Mouse (Mus musculus) v-Abl transformed pro-B cells (cell line): ENCODE measurements around the gene Nav3.

Source experiments
- in situ Hi-C, 2 experiments: fragments of 400-800 bp; cut with MboI; formaldehyde crosslinking; loops; one replicate each; pipeline ENCODE4 v1.15.1; 2025; ENCODE audit not compliant: unreplicated experiment in 2 of 2

Gene Nav3

DNA sequence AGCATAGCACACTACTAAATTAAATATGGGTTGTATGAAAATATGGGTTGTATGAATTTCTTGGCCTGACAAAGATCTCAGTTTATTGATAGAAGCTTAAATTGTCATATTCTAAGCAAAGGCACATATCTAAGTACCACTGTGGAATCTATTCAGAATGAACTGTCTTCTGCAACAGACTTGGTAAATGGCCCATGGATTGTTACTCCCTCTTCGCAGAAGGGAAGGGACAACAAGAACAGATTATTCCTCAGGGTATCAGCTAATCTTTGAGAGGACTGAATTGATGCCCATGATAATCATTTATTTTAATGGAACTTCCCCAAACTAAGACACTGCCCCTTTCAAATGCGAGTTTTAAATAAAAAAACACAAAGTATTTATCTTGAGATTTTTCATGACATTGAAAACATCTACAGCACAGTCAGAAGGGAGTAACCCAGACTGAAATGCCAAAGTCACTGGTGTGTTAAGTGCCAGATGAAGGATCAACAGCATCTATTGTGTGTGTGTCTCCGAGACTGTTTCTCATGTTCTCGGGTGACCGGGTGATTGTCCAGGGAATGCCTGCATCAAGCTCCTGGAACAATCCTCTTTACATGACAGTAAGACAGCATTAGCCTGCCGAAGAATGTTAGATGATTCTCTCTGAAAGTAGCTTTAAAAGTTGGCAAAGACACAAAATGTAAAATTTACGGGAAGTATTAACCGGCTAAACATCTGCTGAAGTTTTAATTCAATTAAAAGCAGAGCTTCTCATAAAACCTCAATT is 527.3 kb downstream of the Nav3 start:
- in situ Hi-C loops, result no loop called here

GRCm38 (mm10) chr10:109926149-109926548 is 529.9 kb downstream of the Nav3 start:
- in situ Hi-C loops, result no loop called here

GRCm38 (mm10) chr10:109924136-109924535 is 531.9 kb downstream of the Nav3 start:
- in situ Hi-C loops, result loop anchor here in 1 of 2 experiments (25.0 kb wide), 1 partner anchor 1163 kb away; no protein-coding TSS in a partner anchor

- in situ Hi-C loops, result loop anchor here in 1 of 2 experiments (25.0 kb wide), 1 partner anchor 1166 kb away; no protein-coding TSS in a partner anchor
Observed at GRCm38 (mm10) chr10:109921368-109921767, 534.6 kb downstream of the Nav3 start.

- in situ Hi-C loops, result loop anchor here in 1 of 2 experiments (25.0 kb wide), 1 partner anchor 1167 kb away; no protein-coding TSS in a partner anchor
Observed at GRCm38 (mm10) chr10:109920607-109921187, 535.3 kb downstream of the Nav3 start.

- in situ Hi-C loops, result loop anchor here in 1 of 2 experiments (25.0 kb wide), 1 partner anchor 1168 kb away; no protein-coding TSS in a partner anchor
Observed at GRCm38 (mm10) chr10:109919515-109919914, 536.5 kb downstream of the Nav3 start.

GRCm38 (mm10) chr10:109907206-109907605 is 548.8 kb downstream of the Nav3 start:
- in situ Hi-C loops, result loop anchor here in 1 of 2 experiments (25.0 kb wide), 1 partner anchor 1180 kb away; no protein-coding TSS in a partner anchor

DNA sequence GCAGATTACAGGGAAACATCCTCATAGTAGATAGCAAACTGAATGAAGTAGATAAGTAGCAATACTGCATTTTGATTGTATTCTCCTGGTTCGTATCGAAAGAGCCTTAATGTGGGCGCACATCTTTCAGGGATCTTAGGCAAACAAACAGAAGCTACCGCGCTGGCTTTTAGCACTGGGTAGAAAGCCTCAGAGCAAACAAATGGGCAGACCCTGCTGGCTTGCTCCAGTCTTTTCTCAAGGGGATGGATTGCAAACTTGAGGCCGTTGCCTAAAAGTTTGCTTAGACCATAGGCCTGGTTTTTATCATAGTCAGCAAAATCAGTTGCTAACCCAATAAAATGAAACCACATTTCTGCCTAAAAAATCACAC is 549.6 kb downstream of the Nav3 start:
- in situ Hi-C loops, result loop anchor here in 1 of 2 experiments (25.0 kb wide), 1 partner anchor 1181 kb away; no protein-coding TSS in a partner anchor

GRCm38 (mm10) chr10:109905649-109906412 is 550.2 kb downstream of the Nav3 start:
- in situ Hi-C loops, result loop anchor here in 1 of 2 experiments (25.0 kb wide), 1 partner anchor 1181 kb away; no protein-coding TSS in a partner anchor

GRCm38 (mm10) chr10:109904841-109905240 is 551.2 kb downstream of the Nav3 start:
- in situ Hi-C loops, result loop anchor here in 1 of 2 experiments (25.0 kb wide), 1 partner anchor 1182 kb away; no protein-coding TSS in a partner anchor

DNA sequence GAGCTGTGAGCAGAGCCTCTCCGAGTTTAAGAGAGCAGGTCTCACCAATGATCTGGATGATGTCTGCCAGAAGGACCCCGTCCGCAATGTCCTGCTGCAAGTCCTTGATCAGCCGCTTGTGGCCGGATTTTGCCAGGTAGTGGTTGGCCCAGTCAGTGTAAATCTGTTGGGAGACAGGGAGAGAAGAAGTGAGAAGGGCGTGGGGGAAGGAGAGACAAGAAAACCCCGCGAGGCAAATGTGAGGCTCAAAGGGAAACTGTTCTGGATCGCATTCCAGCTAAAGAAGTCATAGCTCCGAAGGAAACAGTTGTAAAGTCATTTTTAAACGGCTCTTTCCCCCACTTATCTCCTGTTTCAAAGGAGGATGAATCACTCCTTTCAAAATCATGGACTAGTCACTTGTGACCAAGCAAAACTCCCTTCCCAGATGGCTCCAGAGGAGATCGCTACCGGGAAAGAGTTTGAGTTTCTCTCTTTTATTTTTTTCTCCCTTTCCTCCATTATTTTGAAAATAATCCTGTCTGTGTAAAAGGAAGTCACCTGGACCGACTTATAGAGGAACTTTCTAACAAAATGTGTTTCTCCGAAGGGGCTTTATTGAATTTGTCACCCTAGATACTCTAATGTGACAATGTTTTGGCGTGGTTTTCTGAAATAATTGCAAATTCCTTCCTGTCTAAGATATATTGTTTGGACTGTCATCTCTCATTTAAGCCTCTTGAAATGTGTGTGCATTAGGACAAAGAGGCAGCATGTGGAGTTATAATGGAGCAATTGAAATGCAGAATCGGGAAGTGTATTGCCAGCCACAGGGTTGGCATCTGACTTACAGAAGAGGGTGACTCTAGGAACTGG is 552.1 kb downstream of the Nav3 start:
- in situ Hi-C loops, result loop anchor here in 1 of 2 experiments (25.0 kb wide), 1 partner anchor 1183 kb away; no protein-coding TSS in a partner anchor

GRCm38 (mm10) chr10:109903241-109903640 is 552.8 kb downstream of the Nav3 start:
- in situ Hi-C loops, result loop anchor here in 1 of 2 experiments (25.0 kb wide), 1 partner anchor 1184 kb away; no protein-coding TSS in a partner anchor

- in situ Hi-C loops, result no loop called here
Observed at GRCm38 (mm10) chr10:109889171-109889475, 566.9 kb downstream of the Nav3 start.

DNA sequence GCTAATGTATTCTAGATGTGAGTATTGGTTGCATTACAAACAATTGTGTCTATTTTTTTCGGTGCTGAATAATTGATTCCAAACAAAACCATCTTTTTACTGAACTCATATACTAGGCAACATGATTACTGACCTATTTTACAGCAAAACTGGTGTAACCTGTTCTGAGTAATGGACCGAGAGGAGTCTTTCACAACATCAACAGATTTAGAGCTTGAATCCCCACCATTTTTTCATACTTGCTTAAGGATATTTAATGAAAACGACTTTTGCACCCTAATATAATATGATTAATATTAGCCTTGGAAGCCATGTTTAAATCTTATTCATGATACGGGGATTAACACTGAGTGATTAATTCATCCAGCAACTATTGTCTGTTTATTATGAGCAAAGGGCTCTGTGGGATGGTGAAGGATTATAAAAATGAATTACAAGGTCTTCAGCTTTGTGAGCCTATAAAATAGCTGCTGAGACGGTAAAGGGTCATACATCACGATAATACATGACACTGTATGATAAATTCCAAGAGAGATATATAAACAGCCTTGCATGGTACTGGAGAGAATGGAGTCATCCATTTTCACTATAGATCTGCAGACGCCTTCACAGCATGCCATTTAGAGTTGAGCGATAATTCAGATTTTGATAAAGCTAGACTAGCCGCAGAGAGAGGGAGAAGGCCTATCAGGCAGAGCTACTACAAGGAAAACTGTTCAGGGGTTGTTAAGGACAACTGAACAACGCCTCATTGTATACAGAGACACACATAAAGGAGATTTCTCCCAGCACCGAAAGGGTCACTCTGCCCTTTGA is 567.4 kb downstream of the Nav3 start:
- in situ Hi-C loops, result no loop called here

GRCm38 (mm10) chr10:109887160-109887559 is 568.8 kb downstream of the Nav3 start:
- in situ Hi-C loops, result no loop called here

- in situ Hi-C loops, result no loop called here
Observed at GRCm38 (mm10) chr10:109876107-109876506, 579.9 kb downstream of the Nav3 start.

GRCm38 (mm10) chr10:109875312-109875830 is 580.6 kb downstream of the Nav3 start:
- in situ Hi-C loops, result no loop called here

DNA sequence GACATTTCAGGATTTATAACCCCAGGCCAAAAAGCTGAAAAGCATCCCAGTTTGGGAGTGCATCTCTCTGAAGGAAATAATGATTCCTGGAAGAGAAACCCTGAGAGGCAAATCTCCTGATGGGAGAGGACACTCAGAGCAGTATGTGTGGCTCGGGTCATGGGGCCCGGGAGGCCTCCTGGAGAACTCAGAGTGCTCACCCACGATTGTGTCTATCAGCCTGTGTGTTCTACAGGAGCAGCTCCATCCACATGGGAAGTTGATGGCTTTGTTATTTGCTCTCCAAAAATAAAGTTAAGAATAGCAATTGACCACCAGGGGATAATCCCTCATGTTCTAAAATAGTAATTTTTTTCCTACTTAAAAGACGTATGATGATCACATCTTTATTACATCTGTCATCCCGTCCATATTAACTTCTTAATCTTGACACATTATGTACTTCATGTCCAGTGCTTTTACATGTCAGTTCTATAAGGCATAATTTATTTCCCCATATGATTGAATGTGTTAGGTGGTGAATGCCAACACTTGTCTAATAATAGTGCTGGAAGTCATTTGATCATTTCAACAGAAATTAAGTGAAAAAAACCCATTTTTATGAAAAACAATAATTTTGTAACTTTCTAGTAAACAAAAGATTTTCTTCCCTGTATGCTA is 581.2 kb downstream of the Nav3 start:
- in situ Hi-C loops, result loop anchor here in 1 of 2 experiments (25.0 kb wide), 1 partner anchor 1287 kb away; no protein-coding TSS in a partner anchor
